Mouse (Mus musculus) 416B (cell line): ENCODE results near the gene Cpne6.

Experiments used
- DNase-seq: peaks from one replicate; pipeline ENCODE4 v3.0.0; 2011; ENCODE audit warnings: low read depth

Gene Cpne6

GRCm38 (mm10) chr14:55554635-55555034 lies 44.4 kb downstream of the Cpne6 start:
- DNase-seq, result no peak

- DNase-seq, result no peak
Observed at GRCm38 (mm10) chr14:55555788-55556187, 45.5 kb downstream of the Cpne6 start.

- peak; percentile 92 for DNase-seq
Observed at GRCm38 (mm10) chr14:55557003-55557402, 46.8 kb downstream of the Cpne6 start.

GRCm38 (mm10) chr14:55557587-55557986 lies 47.3 kb downstream of the Cpne6 start:
- no peak for DNase-seq

- DNase-seq, result peak; percentile 45
Observed at GRCm38 (mm10) chr14:55558740-55559448, 48.6 kb downstream of the Cpne6 start.

- peak; percentile 98 for DNase-seq
Observed at GRCm38 (mm10) chr14:55559799-55560201, 49.6 kb downstream of the Cpne6 start, which contains the start of gene Dcaf11. Gene Dcaf11 (plus strand): TSS chr14:55560006.

- peak; percentile 100 for DNase-seq
Observed at GRCm38 (mm10) chr14:55560202-55561073, 50.2 kb downstream of the Cpne6 start, which contains the start of gene A730061H03Rik. Gene A730061H03Rik (minus strand): TSS chr14:55560406.

- no peak for DNase-seq
Observed at GRCm38 (mm10) chr14:55561860-55562259, 51.6 kb downstream of the Cpne6 start.

GRCm38 (mm10) chr14:55563249-55563648 lies 53.0 kb downstream of the Cpne6 start:
- DNase-seq, result no peak

GRCm38 (mm10) chr14:55565748-55566147 lies 55.5 kb downstream of the Cpne6 start:
- peak; percentile 29 for DNase-seq
